Mouse (Mus musculus): ENCODE results near the gene Cxcr4.

DNA sequence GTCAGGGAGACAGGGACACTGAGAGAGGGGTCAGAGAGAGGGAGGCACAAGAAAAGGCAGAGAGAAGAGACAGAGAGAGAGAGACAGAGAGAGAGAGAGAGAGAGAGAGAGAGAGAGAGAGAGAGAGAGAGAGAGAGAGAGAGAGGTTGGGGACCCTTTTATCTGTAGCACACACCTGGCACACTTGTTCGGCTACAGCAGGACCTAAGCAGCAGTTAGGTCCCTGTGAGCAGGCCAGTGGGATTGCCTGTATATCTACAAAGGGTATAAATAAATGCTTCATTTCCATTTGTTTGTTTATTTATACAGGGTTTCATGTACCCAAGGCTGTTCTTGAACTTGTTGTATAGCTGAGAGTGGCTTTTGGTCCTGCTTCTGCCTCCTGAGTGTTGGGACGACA, 49.0 kb downstream of the Cxcr4 start:
- no peak for TF ChIP-seq CTCF (IDR thresholded peaks at IDR 0.05; ENCODE audit: borderline replicate concordance, insufficient read depth, low read depth, low read length)
- TF ChIP-seq POLR2A (IDR thresholded peaks at IDR 0.05; ENCODE audit: borderline replicate concordance, insufficient read depth, low read length), result no peak
